Mouse (Mus musculus) embryo, embryonic 11.5 days (tissue): ENCODE data around the gene Fgd1.

Source experiments
- DNase-seq: peaks from one replicate; pipeline ENCODE4 v3.0.0-alpha.2; 2012; ENCODE audit warnings: low read depth, low spot score

Gene Fgd1

GRCm38 (mm10) chrX:151045850-151046249 lies at the start of gene Fgd1:
Gene Fgd1 (plus strand): TSS chrX:151046150.
- no peak for DNase-seq

- no peak for DNase-seq
Measured at GRCm38 (mm10) chrX:150996775-150997174, 49.2 kb upstream of the Fgd1 start.

- peak; percentile 85 for DNase-seq
Measured at GRCm38 (mm10) chrX:151016938-151017877, 28.7 kb upstream of the Fgd1 start, which contains the start of gene Gnl3l. Gene Gnl3l (minus strand): TSS chrX:151017322.

GRCm38 (mm10) chrX:151017897-151018296 lies 28.1 kb upstream of the Fgd1 start:
- no peak for DNase-seq

GRCm38 (mm10) chrX:151018798-151019197 lies 27.2 kb upstream of the Fgd1 start:
- DNase-seq, result no peak

GRCm38 (mm10) chrX:151031400-151031799 lies 14.6 kb upstream of the Fgd1 start:
- DNase-seq, result no peak

GRCm38 (mm10) chrX:151041223-151041622 lies 4.7 kb upstream of the Fgd1 start:
- no peak for DNase-seq

GRCm38 (mm10) chrX:151046321-151046720 lies 371 bp downstream of the Fgd1 start:
- no peak for DNase-seq

GRCm38 (mm10) chrX:151046777-151047430 lies 954 bp downstream of the Fgd1 start:
- DNase-seq, result peak; percentile 67

GRCm38 (mm10) chrX:151047431-151048058 lies 1.6 kb downstream of the Fgd1 start:
- no peak for DNase-seq

GRCm38 (mm10) chrX:151049661-151050215 lies 3.8 kb downstream of the Fgd1 start:
- no peak for DNase-seq

- no peak for DNase-seq
Measured at GRCm38 (mm10) chrX:151050337-151050736, 4.4 kb downstream of the Fgd1 start.

GRCm38 (mm10) chrX:151054489-151054888 lies 8.5 kb downstream of the Fgd1 start:
- no peak for DNase-seq

- DNase-seq, result no peak
Measured at GRCm38 (mm10) chrX:151055559-151055958, 9.6 kb downstream of the Fgd1 start.

- no peak for DNase-seq
Measured at GRCm38 (mm10) chrX:151059346-151059745, 13.4 kb downstream of the Fgd1 start.

GRCm38 (mm10) chrX:151061615-151062299 lies 15.8 kb downstream of the Fgd1 start:
- DNase-seq, result no peak

GRCm38 (mm10) chrX:151066071-151066666 lies 20.2 kb downstream of the Fgd1 start:
- no peak for DNase-seq

GRCm38 (mm10) chrX:151067876-151068275 lies 21.9 kb downstream of the Fgd1 start:
- no peak for DNase-seq

GRCm38 (mm10) chrX:151076007-151076406 lies 30.1 kb downstream of the Fgd1 start:
- DNase-seq, result no peak

- DNase-seq, result no peak
Measured at GRCm38 (mm10) chrX:151076941-151077485, 31.1 kb downstream of the Fgd1 start.

GRCm38 (mm10) chrX:151085599-151085998 lies 39.6 kb downstream of the Fgd1 start:
- DNase-seq, result no peak
